Mouse (Mus musculus): ENCODE results near the gene Gm11084. TPM values are rescaled to one million over a fixed set of nuclear protein-coding genes. Genes with fewer than 3 reads are reported as not detected.

Gm11084 gene
- polyA plus RNA-seq, 1 experiment from 2014 or later = not detected

DNA sequence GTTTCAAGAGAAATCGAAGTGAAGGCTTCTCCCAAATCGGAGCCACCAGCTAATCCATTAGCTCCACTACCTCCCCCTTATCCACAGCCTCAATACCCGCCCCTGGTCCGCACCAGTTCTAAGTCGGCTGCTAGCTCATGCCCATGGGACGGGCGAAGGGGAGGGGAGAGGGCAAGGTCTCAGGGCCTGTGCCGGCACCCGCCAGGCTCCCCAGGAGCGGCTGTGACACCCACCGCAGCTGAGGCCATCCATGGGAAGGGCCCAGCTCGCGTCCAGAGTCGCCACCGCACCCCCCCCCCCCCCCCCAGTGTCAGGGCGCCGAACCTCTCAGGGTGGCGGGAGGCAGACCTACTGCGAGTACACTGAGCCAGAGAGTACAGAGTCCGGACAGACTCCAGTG lies 26.1 kb upstream of the Gm11084 start:
- H3K36me3 ChIP-seq (replicated peaks; ENCODE audit: control insufficient read depth, insufficient read depth) = no peaks in the 10 kb centered on the region
- no peak overlapping the region for H3K4me3 ChIP-seq (replicated peaks; ENCODE audit: low read length)
- DNase-seq (ENCODE audit: low spot score) = no peak
- no peak for ATAC-seq (ENCODE audit: low FRiP score)
- no peaks in the 10 kb centered on the region for H3K4me1 ChIP-seq (replicated peaks; ENCODE audit: control insufficient read depth, insufficient read depth, low read length)
- peaks cover 12% of the 10 kb centered on the region for H3K9me3 ChIP-seq (ENCODE audit: control insufficient read depth, low read length)
- no peaks in the 10 kb centered on the region for H3K27me3 ChIP-seq (ENCODE audit: control insufficient read depth, insufficient read depth, low read length)
- no peak overlapping the region for H3K4me2 ChIP-seq (replicated peaks)
- 73% methylated on average over 17 of the region's 20 CpGs for WGBS
- H3K9ac ChIP-seq = no peak overlapping the region
- H3K27ac ChIP-seq = no peak overlapping the region

DNA sequence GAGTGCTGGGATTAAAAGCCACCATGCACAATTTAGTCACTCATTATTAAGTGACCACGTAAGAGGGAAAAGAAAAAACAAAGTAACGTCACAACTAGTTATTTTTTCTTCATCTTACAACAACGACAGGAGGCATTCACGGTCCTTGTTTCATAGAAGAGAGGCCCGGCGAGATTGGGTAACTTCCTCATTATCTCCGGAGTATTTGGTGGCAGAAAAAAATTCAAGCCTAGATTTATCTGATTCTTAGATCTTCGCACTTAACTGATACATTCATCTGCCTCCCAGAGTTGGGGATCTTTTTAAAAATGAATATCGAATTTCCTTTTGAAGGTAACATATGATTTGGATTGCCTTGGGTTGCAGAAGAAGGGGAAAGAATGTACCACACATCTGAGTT lies 21.0 kb upstream of the Gm11084 start:
- Histone ChIP-seq H3K4me3 (replicated peaks; ENCODE audit: low read length) (no peak overlapping the region), H3K4me1 (replicated peaks; ENCODE audit: control insufficient read depth, insufficient read depth, low read length) (0 out of 2 replicates have a peak, but pooled peaks cover 7% of the 10 kb centered on the region), H3K27ac (no peak overlapping the region), H3K4me2 (replicated peaks) (no peak overlapping the region), H3K36me3 (replicated peaks; ENCODE audit: control insufficient read depth, insufficient read depth) (no peaks in the 10 kb centered on the region), H3K9me3 (ENCODE audit: control insufficient read depth, low read length) (peaks cover 12% of the 10 kb centered on the region), H3K27me3 (ENCODE audit: control insufficient read depth, insufficient read depth, low read length) (no peaks in the 10 kb centered on the region), H3K9ac (no peak overlapping the region)
- WGBS = 95% methylated on average over 9 of the region's 9 CpGs
- ATAC-seq (ENCODE audit: low FRiP score) = no peak
- DNase-seq (ENCODE audit: low spot score) = no peak

DNA sequence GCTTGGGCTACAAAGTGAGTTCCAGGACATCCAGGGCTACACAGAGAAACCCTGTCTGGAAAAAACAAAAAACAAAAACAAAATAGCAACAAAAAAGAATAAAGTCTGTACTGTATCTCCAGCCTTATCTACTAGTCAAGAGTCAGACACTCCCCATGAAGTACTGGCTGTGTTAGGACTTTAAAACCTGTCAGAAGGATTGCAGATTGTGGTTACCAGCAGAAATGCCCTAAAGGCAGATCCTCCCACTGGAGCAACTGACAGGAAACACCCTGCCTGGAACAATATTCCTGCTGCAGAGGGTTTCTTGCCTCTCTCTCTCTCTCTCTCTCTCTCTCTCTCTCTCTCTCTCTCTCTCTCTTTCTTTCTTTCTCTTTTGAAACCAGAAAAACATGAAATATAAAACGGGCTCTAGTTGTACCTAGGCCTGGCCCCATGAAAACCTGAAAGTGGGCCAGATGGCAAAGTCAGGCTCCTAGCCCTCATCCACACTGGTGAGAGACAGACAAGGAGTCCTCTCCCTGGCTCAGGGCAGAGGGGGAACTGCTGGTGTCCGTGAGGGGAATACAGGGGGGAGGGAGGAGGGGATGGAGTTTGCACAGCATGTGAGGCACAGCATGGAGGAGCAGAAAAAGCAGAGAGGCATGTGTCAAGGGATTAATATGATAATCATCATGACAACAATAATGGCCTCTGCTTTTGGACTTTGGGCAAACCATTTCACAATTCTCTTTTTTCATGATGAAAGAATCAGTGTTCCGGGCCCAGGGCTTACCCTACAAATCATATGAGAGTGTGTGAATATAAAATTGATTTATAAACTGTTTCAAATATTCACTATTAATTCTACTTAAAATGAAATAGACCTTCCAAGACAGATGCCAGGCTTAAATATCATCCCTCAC lies 19.3 kb upstream of the Gm11084 start:
- ATAC-seq (ENCODE audit: low FRiP score) (no peak), DNase-seq (ENCODE audit: low spot score) (no peak)
- Histone ChIP-seq H3K27me3 (ENCODE audit: control insufficient read depth, insufficient read depth, low read length) (no peaks in the 10 kb centered on the region), H3K9me3 (ENCODE audit: control insufficient read depth, low read length) (peaks cover 9% of the 10 kb centered on the region), H3K36me3 (replicated peaks; ENCODE audit: control insufficient read depth, insufficient read depth) (no peaks in the 10 kb centered on the region), H3K9ac (no peak overlapping the region), H3K4me3 (replicated peaks; ENCODE audit: low read length) (no peak overlapping the region), H3K4me1 (replicated peaks; ENCODE audit: control insufficient read depth, insufficient read depth, low read length) (0 out of 2 replicates have a peak, but pooled peaks cover 7% of the 10 kb centered on the region), H3K27ac (peak overlapping the region; percentile 43; the same call in 1 of the 2 replicates), H3K4me2 (replicated peaks) (no peak overlapping the region)
- WGBS = 50% methylated on average over 3 of the region's 3 CpGs

DNA sequence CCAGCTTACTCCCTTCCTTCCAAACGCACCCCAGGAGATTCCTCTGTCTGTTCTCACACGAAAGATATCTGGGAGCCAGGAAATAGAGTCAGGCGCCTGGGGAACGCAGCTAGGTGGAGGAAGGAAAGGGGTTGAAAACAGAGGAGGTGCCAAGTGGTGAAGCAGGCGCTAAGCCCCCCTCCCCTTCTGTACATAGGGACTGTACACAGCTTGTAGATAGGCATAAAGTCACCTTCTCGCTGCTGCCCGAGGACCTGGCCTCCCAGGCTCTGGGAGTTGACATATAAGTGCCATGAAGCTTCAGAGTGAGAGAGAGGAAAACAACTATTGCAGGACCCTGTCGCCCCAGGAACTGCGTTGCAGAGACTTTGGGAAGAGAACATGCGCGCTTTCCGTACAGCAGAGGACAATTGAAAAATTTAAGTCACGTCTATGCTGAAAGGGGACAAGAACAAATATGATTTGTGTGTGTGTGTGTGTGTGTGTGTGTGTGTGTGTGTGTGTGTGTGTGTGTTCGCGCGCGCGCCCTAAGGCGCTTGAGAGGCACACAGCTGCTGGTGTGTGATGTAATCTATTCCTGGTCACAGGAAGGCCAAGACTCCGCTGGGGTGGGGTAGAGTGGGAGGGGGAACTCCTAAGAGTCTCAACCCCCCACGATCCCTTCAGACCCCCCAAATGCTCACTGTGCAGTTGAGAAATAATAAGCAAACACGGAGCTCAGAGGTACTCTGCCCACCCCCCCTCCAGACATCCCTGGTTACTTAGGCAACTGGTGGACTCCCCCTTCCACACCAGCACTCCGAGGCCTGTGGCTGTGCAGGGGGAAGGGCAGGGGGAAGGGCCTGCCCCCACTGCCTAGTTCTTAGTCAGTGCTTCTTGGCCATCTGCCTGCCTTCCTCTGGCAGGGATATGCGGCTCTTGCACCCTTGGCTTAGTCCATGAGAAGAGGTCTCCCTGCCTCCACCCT lies 17.5 kb upstream of the Gm11084 start:
- no peaks in the 10 kb centered on the region for H3K36me3 ChIP-seq (replicated peaks; ENCODE audit: control insufficient read depth, insufficient read depth)
- ATAC-seq (ENCODE audit: low FRiP score) (peak; percentile 79), DNase-seq (ENCODE audit: low spot score) (peak; percentile 59)
- peak overlapping the region; percentile 78 for H3K27ac ChIP-seq
- H3K9me3 ChIP-seq (ENCODE audit: control insufficient read depth, low read length) = no peaks in the 10 kb centered on the region
- H3K4me2 ChIP-seq (replicated peaks) = peak overlapping the region; percentile 42
- 24% methylated on average over 24 of the region's 24 CpGs for WGBS
- H3K4me3 ChIP-seq (replicated peaks; ENCODE audit: low read length) = no peak overlapping the region
- 0 out of 2 replicates have a peak, but pooled peaks cover 7% of the 10 kb centered on the region for H3K4me1 ChIP-seq (replicated peaks; ENCODE audit: control insufficient read depth, insufficient read depth, low read length)
- H3K27me3 ChIP-seq (ENCODE audit: control insufficient read depth, insufficient read depth, low read length) = no peaks in the 10 kb centered on the region
- H3K9ac ChIP-seq = no peak overlapping the region

DNA sequence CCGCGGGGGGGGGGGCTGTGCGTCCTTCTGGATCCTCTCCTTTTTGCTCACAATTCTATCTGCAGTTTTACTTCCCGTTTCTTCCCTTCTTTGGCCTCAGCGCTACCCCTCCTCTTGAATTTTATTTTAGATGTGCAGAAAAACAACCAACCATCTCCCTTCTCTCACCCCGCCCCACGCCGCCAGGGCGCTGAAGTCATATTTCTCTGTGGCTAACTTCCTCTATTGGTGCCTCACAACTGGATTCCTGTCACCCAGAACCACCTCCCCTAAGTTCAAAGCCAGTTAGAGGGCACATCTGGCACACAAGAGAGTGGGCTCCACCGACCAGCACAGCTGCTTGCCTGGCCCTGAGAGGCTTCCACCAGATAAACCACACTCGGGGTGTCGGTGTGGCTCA lies 16.5 kb upstream of the Gm11084 start:
- peak overlapping the region; percentile 78; the same call in 1 of the 2 replicates for H3K27ac ChIP-seq
- H3K9ac ChIP-seq = no peak overlapping the region
- peak overlapping the region; percentile 42; the same call in 1 of the 2 replicates for H3K4me2 ChIP-seq (replicated peaks)
- H3K27me3 ChIP-seq (ENCODE audit: control insufficient read depth, insufficient read depth, low read length) = no peaks in the 10 kb centered on the region
- H3K9me3 ChIP-seq (ENCODE audit: control insufficient read depth, low read length) = no peaks in the 10 kb centered on the region
- H3K36me3 ChIP-seq (replicated peaks; ENCODE audit: control insufficient read depth, insufficient read depth) = no peaks in the 10 kb centered on the region
- ATAC-seq (ENCODE audit: low FRiP score) (no peak), DNase-seq (ENCODE audit: low spot score) (no peak)
- H3K4me1 ChIP-seq (replicated peaks; ENCODE audit: control insufficient read depth, insufficient read depth, low read length) = 0 out of 2 replicates have a peak, but pooled peaks cover 7% of the 10 kb centered on the region
- H3K4me3 ChIP-seq (replicated peaks; ENCODE audit: low read length) = no peak overlapping the region
- WGBS = 63% methylated on average over 12 of the region's 12 CpGs

DNA sequence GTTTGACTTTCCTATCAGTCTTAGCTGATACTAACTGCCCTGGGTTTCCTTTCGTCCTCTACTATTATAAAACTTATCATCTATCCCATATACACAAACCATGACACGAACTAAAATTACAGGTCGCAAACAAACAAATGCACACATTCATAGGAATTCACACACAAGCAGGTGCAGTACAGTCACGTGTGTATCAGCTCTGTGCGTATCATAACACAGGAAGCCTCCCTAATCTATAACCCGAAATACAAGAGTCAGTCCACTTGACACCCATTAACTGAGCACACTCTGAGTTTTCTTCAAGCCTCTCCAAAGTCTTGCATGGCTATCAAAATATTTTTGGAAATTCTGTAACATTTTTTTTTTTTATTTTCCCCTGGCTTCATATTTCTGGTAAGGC lies 15.9 kb upstream of the Gm11084 start:
- ATAC-seq (ENCODE audit: low FRiP score) = no peak
- no peaks in the 10 kb centered on the region for H3K27me3 ChIP-seq (ENCODE audit: control insufficient read depth, insufficient read depth, low read length)
- 0 out of 2 replicates have a peak, but pooled peaks cover 7% of the 10 kb centered on the region for H3K4me1 ChIP-seq (replicated peaks; ENCODE audit: control insufficient read depth, insufficient read depth, low read length)
- WGBS = 92% methylated on average over 6 of the region's 6 CpGs
- no peak overlapping the region for H3K4me3 ChIP-seq (replicated peaks; ENCODE audit: low read length)
- DNase-seq (ENCODE audit: low spot score) = no peak
- no peaks in the 10 kb centered on the region for H3K36me3 ChIP-seq (replicated peaks; ENCODE audit: control insufficient read depth, insufficient read depth)
- H3K4me2 ChIP-seq (replicated peaks) = no peak overlapping the region
- no peak overlapping the region for H3K27ac ChIP-seq
- H3K9ac ChIP-seq = no peak overlapping the region
- no peaks in the 10 kb centered on the region for H3K9me3 ChIP-seq (ENCODE audit: control insufficient read depth, low read length)

DNA sequence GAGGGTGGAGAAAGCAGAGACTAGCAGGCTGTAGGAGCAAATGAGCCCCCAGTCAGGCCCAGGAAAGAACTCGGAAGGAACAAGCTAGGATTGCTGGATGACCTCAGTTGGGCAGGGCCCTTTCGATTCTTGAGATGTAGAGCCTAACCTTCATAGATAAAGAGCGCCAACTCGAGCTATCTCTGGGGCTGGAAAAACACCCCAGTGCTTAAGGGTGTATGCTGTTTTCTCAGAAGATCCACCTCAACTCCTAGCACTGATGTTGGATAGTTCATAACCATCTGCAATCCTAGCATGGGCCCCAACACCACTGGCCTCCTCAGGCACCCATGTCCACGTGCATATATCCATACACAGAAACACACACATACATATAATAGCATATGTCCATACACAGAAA lies 15.5 kb upstream of the Gm11084 start:
- Histone ChIP-seq H3K4me1 (replicated peaks; ENCODE audit: control insufficient read depth, insufficient read depth, low read length) (0 out of 2 replicates have a peak, but pooled peaks cover 8% of the 10 kb centered on the region), H3K4me3 (replicated peaks; ENCODE audit: low read length) (no peak overlapping the region), H3K27ac (no peak overlapping the region), H3K36me3 (replicated peaks; ENCODE audit: control insufficient read depth, insufficient read depth) (no peaks in the 10 kb centered on the region), H3K9ac (no peak overlapping the region), H3K4me2 (replicated peaks) (no peak overlapping the region), H3K27me3 (ENCODE audit: control insufficient read depth, insufficient read depth, low read length) (no peaks in the 10 kb centered on the region), H3K9me3 (ENCODE audit: control insufficient read depth, low read length) (no peaks in the 10 kb centered on the region)
- ATAC-seq (ENCODE audit: low FRiP score) = no peak
- 87% methylated on average over 5 of the region's 5 CpGs for WGBS
- DNase-seq (ENCODE audit: low spot score) = no peak

DNA sequence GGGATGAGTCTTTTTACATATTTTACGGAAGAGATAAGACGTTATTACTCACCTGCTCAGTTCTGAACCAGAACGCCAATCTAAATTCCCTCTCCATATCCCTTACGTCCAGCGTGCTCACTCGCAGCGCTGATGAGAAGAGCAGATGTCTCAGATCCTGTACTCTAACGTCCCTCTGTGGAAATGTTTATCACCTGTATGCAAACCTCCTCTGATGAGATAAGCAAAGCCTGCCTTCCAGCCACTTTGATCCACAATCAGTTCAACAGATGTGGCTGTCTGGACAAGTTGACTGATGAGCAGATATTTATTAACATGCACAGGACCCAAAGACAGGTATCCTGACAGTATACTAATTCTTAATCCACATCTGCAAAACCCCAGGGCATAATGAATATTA lies 13.7 kb upstream of the Gm11084 start:
- no peak for DNase-seq (ENCODE audit: low spot score)
- no peaks in the 10 kb centered on the region for H3K36me3 ChIP-seq (replicated peaks; ENCODE audit: control insufficient read depth, insufficient read depth)
- no peak overlapping the region for H3K27ac ChIP-seq
- no peak overlapping the region for H3K4me3 ChIP-seq (replicated peaks; ENCODE audit: low read length)
- no peak overlapping the region for H3K4me2 ChIP-seq (replicated peaks)
- H3K4me1 ChIP-seq (replicated peaks; ENCODE audit: control insufficient read depth, insufficient read depth, low read length) = peaks cover 21% of the 10 kb centered on the region
- no peak for ATAC-seq (ENCODE audit: low FRiP score)
- no peaks in the 10 kb centered on the region for H3K9me3 ChIP-seq (ENCODE audit: control insufficient read depth, low read length)
- H3K9ac ChIP-seq = no peak overlapping the region
- H3K27me3 ChIP-seq (ENCODE audit: control insufficient read depth, insufficient read depth, low read length) = no peaks in the 10 kb centered on the region
- WGBS = 70% methylated on average over 8 of the region's 8 CpGs

DNA sequence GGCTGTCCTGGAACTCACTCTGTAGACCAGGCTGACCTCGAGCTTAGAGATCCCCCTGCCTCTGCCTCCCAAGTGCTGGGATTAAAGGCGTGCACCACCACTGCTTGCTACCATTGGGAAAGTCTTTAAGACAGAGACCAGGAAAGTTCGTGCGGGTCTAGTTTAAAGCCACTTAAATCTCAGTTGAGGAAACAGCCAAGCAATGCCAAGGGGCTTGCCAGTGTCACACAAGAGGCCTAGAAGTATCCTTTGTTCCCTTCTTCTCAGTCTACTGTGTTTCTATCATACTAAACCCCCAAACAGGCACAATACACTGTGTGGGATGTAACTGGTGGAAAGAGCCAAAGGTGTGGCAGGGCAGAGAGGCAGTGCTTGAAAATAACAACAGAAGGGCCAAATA lies 11.1 kb upstream of the Gm11084 start:
- Histone ChIP-seq H3K4me3 (replicated peaks; ENCODE audit: low read length) (no peak overlapping the region), H3K4me1 (replicated peaks; ENCODE audit: control insufficient read depth, insufficient read depth, low read length) (peaks cover 14% of the 10 kb centered on the region), H3K27me3 (ENCODE audit: control insufficient read depth, insufficient read depth, low read length) (no peaks in the 10 kb centered on the region), H3K9ac (no peak overlapping the region), H3K4me2 (replicated peaks) (no peak overlapping the region), H3K9me3 (ENCODE audit: control insufficient read depth, low read length) (no peaks in the 10 kb centered on the region), H3K27ac (no peak overlapping the region), H3K36me3 (replicated peaks; ENCODE audit: control insufficient read depth, insufficient read depth) (no peaks in the 10 kb centered on the region)
- 96% methylated on average over 4 of the region's 4 CpGs for WGBS
- ATAC-seq (ENCODE audit: low FRiP score) (no peak), DNase-seq (ENCODE audit: low spot score) (no peak)
